Mouse (Mus musculus) heart, postnatal 0 days (tissue): ENCODE measurements at regions not wholly inside any gene's neighbourhood (a gene's known extent, or its start where the extent isn't known, plus 50 kb on each side); places are given as distances from the start of the nearest gene placed in this dataset.

ENCODE experiments used
- ATAC-seq: fragments of 200-750 bp; cut with Nextera tagmentation; 2 replicates; pipeline ENCODE4 v1.8.0; 2017; ENCODE audit warnings: low read depth, moderate number of reproducible peaks, moderate library complexity; ENCODE audit not compliant: insufficient read depth
- DNase-seq: peaks from one replicate; pipeline ENCODE4 v3.0.0-alpha.2; 2016; ENCODE audit warnings: low spot score
- H3K27ac ChIP-seq: fragments of 300-500 bp; sonication (generic); 2 replicates; pipeline ENCODE4 v1.5.1; 2014; ENCODE audit warnings: low read depth, mild to moderate bottlenecking
- H3K27me3 ChIP-seq: fragments of 300-500 bp; sonication (generic); 2 replicates; pipeline ENCODE4 v1.6.1; 2014; ENCODE audit warnings: low read length, mixed read lengths; ENCODE audit not compliant: control insufficient read depth, insufficient read depth
- H3K36me3 ChIP-seq: fragments of 300-500 bp; sonication (generic); replicated peaks from 2 replicates; pipeline ENCODE4 v1.6.1; 2014; ENCODE audit warnings: low read length, mixed read lengths; ENCODE audit not compliant: control insufficient read depth, insufficient read depth
- H3K4me1 ChIP-seq: fragments of 300-500 bp; sonication (generic); 2 replicates; pipeline ENCODE4 v1.6.1; 2014; ENCODE audit warnings: antibody characterized with exemption; ENCODE audit not compliant: control insufficient read depth, insufficient read depth
- H3K4me2 ChIP-seq: fragments of 300-500 bp; sonication (generic); 2 replicates; pipeline ENCODE4 v1.6.1; 2014; ENCODE audit warnings: low read depth, mild to moderate bottlenecking, low read length, moderate library complexity
- H3K4me3 ChIP-seq: fragments of 300-500 bp; sonication (generic); 2 replicates; pipeline ENCODE4 v1.5.1; 2014; ENCODE audit warnings: low read depth, low read length
- H3K9ac ChIP-seq: fragments of 300-500 bp; sonication (generic); replicated peaks from 2 replicates; pipeline ENCODE4 v1.6.1; 2014; ENCODE audit warnings: low read depth, low read length, mixed read lengths
- H3K9me3 ChIP-seq: fragments of 300-500 bp; sonication (generic); replicated peaks from 2 replicates; pipeline ENCODE4 v1.6.1; 2016; ENCODE audit warnings: low read length; ENCODE audit not compliant: control insufficient read depth
- CTCF ChIP-seq: IDR thresholded peaks from 2 replicates; pipeline ENCODE4 v1.5.1; 2016; ENCODE audit warnings: antibody characterized with exemption, control low read depth, low read depth
- EP300 ChIP-seq: IDR thresholded peaks from 2 replicates; pipeline ENCODE4 v1.6.1; 2016; ENCODE audit warnings: antibody characterized with exemption, low read depth
- WGBS: fragments of 180-500 bp; shearing (Covaris S2); extraction: QIAGEN DNeasy Blood & Tissue Kit; methylation state at CpG from one replicate; pipeline ENCODE4 v1.1.7; 2014; 5-methylcytosine and 5-hydroxymethylcytosine counted together

DNA sequence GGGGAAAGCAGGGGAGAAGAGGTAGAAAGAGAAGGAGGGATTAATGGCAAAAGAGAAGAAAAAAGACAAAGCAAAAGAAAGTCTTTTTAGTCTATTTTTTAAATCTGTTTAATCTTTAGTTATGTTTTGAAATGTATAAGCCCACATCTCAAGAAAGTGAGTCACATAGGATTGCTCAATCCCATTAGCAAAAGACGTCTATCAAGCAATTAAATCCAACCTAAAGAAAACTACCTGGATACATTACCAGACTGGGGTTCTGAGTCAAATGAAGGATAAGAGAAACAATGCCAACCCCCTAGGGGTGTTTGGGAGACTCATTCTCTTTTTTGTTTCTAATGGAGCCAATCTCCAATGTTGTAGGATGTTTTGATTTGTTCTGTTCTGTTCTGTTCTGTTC is 231.4 kb downstream of the Tgfb2 start:
- H3K9me3 ChIP-seq, result no peaks in the 10 kb centered on the region
- H3K27me3 ChIP-seq, result no peaks in the 10 kb centered on the region
- no peak overlapping the region for H3K4me2 ChIP-seq
- H3K36me3 ChIP-seq, result no peaks in the 10 kb centered on the region
- no peak for ATAC-seq
- no peak overlapping the region for H3K27ac ChIP-seq
- no peak for DNase-seq
- H3K4me1 ChIP-seq, result no peaks in the 10 kb centered on the region
- 86% methylated on average over 1 of the region's 1 CpGs for WGBS
- H3K9ac ChIP-seq, result no peak overlapping the region
- no peak for TF ChIP-seq EP300
- no peak for TF ChIP-seq CTCF
- no peak overlapping the region for H3K4me3 ChIP-seq

GRCm38 (mm10) chr1:186472955-186473354 is 232.8 kb downstream of the Tgfb2 start:
- no peak overlapping the region for H3K4me2 ChIP-seq
- H3K27ac ChIP-seq, result no peak overlapping the region
- no peak overlapping the region for H3K9ac ChIP-seq
- DNase-seq, result no peak
- H3K9me3 ChIP-seq, result no peaks in the 10 kb centered on the region
- no peak for ATAC-seq
- no peak overlapping the region for H3K4me3 ChIP-seq
- H3K27me3 ChIP-seq, result no peaks in the 10 kb centered on the region
- no peaks in the 10 kb centered on the region for H3K4me1 ChIP-seq
- TF ChIP-seq CTCF (no peak), EP300 (no peak)
- no peaks in the 10 kb centered on the region for H3K36me3 ChIP-seq
- WGBS, result 74% methylated on average over 10 of the region's 10 CpGs

- no peak for TF ChIP-seq CTCF
- no peak for TF ChIP-seq EP300
- H3K4me3 ChIP-seq, result no peak overlapping the region
- H3K27ac ChIP-seq, result no peak overlapping the region
- DNase-seq (no peak), ATAC-seq (no peak)
- 89% methylated on average over 5 of the region's 5 CpGs for WGBS
- no peaks in the 10 kb centered on the region for H3K36me3 ChIP-seq
- H3K9ac ChIP-seq, result no peak overlapping the region
- H3K9me3 ChIP-seq, result no peaks in the 10 kb centered on the region
- H3K4me1 ChIP-seq, result no peaks in the 10 kb centered on the region
- H3K27me3 ChIP-seq, result no peaks in the 10 kb centered on the region
- no peak overlapping the region for H3K4me2 ChIP-seq
These were observed 240.3 kb downstream of the Tgfb2 start for GRCm38 (mm10) chr1:186465526-186465925.

DNA sequence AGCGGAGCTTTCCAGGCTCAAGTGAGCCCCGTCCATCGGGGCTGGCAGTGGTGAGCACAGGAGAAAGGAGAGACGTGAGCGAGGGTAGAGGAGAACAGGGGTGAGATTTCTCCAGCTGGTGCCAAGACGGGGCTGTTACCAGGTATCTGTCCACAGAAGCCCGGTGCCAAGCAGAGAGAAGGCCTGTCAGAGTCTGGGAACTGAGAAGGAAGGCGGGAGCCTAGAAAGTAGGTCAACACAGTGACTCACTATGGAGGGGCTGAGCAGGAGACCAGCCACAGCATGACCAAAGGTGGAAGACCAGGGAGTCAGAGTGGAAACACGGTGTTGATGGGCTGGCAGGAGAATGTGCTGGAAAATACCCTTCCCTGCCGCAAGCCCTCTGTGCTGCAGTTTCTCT is 245.0 kb downstream of the Tgfb2 start:
- WGBS, result 38% methylated on average over 10 of the region's 10 CpGs
- ATAC-seq (peak; percentile 66), DNase-seq (peak; percentile 46)
- Histone ChIP-seq H3K27ac (no peak overlapping the region), H3K4me1 (0 out of 2 replicates have a peak, but pooled peaks cover 3% of the 10 kb centered on the region), H3K9ac (no peak overlapping the region), H3K36me3 (no peaks in the 10 kb centered on the region), H3K27me3 (no peaks in the 10 kb centered on the region), H3K9me3 (peaks cover 4% of the 10 kb centered on the region; the same call in 1 of the 2 replicates), H3K4me2 (no peak overlapping the region), H3K4me3 (no peak overlapping the region)
- no peak for TF ChIP-seq CTCF
- no peak for TF ChIP-seq EP300

DNA sequence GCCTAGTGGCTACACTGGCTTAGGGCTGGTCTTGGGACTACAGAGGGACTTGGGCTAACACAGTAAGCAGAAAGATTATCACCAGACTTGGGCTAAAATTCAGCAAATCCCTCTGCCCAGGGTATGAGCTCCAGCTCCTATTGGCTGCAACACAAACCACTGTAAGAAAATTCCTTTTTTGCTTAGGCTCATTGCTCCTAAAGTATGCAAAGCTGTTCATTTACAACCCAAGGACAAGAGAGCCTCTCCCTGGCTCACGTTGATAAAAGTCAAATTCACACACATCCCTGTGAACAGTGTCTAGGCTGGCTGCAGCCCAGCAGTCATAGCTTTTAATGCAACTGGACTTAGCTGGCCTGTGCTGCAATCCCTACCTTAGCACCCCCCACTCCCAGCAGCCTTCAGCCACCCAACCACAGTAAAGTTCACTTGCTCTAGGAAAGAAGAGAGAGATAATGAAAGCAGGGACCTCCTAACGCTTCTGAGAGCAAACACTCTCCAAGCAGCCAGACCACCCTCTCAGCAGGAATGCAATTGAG is 247.6 kb downstream of the Tgfb2 start:
- TF ChIP-seq CTCF (no peak), EP300 (no peak)
- H3K27ac ChIP-seq, result no peak overlapping the region

DNA sequence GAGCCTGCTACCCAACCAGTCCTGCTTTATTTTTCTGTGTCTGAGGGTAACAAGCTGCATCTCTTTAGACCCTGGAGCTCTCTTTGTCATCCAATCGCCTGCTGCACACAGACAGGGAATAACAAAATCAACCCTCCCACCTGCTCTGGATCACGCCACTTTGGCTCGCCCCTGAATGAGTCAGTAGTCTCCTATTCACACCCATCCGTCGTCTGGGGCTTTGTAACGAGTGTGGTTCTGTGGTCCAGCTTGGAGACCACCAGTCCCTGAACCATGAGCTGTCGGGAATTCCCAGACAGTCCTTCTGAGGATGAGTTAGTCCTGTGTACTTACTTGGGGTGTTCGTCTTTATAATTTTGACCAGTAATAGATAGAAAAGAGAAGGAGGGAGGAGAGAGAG is 248.7 kb downstream of the Tgfb2 start:
- Histone ChIP-seq H3K36me3 (no peaks in the 10 kb centered on the region), H3K9ac (no peak overlapping the region), H3K9me3 (peaks cover 4% of the 10 kb centered on the region; the same call in 1 of the 2 replicates), H3K4me1 (0 out of 2 replicates have a peak, but pooled peaks cover 3% of the 10 kb centered on the region), H3K4me2 (no peak overlapping the region), H3K27me3 (no peaks in the 10 kb centered on the region), H3K4me3 (no peak overlapping the region), H3K27ac (no peak overlapping the region)
- 88% methylated on average over 8 of the region's 8 CpGs for WGBS
- DNase-seq, result no peak
- ATAC-seq, result no peak
- no peak for TF ChIP-seq EP300
- TF ChIP-seq CTCF, result no peak

More for the DNA sequence above, 247.6 kb downstream of the Tgfb2 start:
- no peak for ATAC-seq
- no peak for DNase-seq
- Histone ChIP-seq H3K4me1 (0 out of 2 replicates have a peak, but pooled peaks cover 3% of the 10 kb centered on the region), H3K4me3 (no peak overlapping the region), H3K27me3 (no peaks in the 10 kb centered on the region), H3K9ac (no peak overlapping the region), H3K4me2 (no peak overlapping the region), H3K36me3 (no peaks in the 10 kb centered on the region), H3K9me3 (peaks cover 4% of the 10 kb centered on the region; the same call in 1 of the 2 replicates)
- 27% methylated on average over 2 of the region's 2 CpGs for WGBS
